Mouse (Mus musculus) left cerebral cortex, postnatal 25 days (tissue): Measurements from ENCODE around the gene Ctnnbl1. TPM values are rescaled to one million over a fixed set of nuclear protein-coding genes. Genes with fewer than 3 reads are reported as not detected.

Experiments
- DNase-seq, 2 experiments: peaks; one replicate each; pipeline ENCODE4 v3.0.0; 2022; ENCODE audit warnings: low spot score in 2 of 2, mixed read lengths in 1 of 2
- intact Hi-C: fragments of 180-260 bp; cut with DNase I; formaldehyde crosslinking; loops from one replicate; pipeline ENCODE4 v1.15.1; 2025
- total RNA-seq, 2 experiments: library from RNA; stranded (reverse); gene quantifications; 2 replicates each; pipeline ENCODE4 v1.2.3; 2021

The Ctnnbl1 gene
- total RNA-seq, 2 experiments from 2014 or later, result 29.1 to 29.4 TPM

DNA sequence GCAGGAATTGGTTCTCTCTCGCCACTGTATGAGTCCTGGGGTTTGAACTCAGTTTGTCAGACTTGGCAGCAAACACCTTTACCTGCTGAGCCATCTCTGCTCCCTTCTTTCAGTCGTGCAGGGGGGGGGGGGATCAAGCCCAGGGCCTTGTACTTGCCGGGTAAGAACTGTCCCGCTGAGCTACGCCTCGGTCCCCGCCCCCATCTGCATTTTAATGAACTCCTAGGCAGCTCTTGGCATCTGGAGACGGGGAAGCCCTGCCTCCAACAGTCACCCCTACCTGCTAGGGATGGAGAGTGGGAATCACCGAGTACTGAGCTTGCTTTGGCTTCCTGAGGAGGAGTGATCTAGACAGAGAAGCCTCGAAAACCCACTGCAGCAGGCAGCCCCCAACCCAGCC, 181.3 kb downstream of the Ctnnbl1 start:
- no peak for DNase-seq
- intact Hi-C loops, result loop anchor here (5.0 kb wide), 1 partner anchor 56 kb away; no protein-coding TSS in a partner anchor

DNA sequence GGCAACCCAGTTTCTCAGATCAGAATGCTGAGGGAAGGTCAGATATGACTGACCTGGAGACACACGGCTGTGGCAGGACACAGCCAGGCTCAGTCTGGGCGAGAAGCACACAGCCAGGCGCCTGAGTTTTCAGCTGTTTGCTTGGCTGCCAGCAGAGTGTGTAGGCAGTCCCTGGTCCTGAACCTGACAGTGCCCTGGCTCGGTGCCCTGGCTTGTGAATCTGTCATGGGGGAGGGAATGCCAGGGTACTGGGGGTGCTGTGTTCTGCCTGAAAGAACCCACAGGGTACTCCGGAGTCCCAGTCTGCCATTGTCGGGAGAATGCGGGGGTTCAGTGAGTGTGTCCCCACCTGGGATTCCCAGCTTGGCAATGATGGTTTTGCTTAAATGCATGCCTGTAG, 184.3 kb downstream of the Ctnnbl1 start:
- intact Hi-C loops, result no loop called here
- DNase-seq, result no peak

DNA sequence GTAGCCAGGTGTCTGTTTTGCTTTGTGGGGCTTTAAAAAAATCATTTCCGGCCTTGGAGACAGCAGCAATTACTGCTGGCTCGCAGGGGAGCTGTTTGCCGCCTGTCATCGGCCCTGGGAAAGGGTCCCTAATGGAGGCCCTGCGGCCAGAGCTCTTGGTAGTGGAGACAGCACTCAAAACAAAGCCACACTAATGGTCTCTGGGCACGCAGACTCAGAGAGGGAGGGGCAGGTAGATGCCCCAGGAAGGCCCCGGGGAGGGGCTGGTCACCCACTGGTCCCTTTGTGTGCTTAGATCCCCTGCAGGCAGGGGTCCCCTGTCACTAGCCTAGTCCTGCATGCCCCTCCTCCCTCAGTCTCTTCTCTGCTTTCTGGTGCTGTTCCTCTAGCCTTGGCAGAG, 186.2 kb downstream of the Ctnnbl1 start:
- intact Hi-C loops, result no loop called here

DNA sequence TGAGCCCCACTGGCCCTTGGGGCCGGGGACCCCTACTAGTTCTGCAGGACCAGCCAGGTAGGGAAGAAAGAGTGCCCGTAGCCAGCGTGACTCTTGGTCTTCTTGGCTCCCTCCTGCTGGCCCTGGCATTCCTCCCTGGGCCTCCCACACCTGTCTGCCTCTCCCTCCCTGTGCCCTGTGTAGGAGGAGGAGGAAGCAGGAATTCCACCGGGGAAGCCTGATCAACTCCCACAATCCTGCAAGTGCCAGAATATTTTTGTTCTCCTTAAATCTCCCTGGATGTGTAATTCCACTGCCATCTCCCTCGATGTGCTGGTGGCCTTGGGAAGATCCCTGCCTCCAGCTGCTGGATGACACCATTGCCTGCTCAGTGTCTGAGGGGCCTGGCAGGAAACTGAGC, 187.3 kb downstream of the Ctnnbl1 start:
- intact Hi-C loops, result no loop called here

More for the DNA sequence above, 186.2 kb downstream of the Ctnnbl1 start:
- no peak for DNase-seq

DNA sequence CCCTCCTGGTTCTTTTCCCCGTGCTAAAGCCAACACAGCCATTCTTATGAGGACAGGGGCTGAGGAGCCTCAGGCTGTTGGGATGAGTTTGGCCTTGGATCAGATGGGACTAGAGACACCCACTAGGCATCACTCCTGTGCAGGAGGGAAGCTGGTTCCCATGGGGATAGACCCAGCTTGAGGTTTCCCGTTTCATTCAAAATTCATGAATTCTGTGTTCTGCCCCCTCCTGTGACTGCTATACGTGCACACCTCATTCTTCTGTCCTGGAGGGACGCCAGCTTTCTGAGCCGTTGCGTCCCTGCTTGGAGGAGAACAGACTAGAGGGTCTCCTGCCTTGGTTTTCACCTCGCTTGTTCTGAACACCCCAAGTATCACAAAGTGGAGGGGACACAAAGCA, 189.3 kb downstream of the Ctnnbl1 start:
- intact Hi-C loops, result no loop called here
- peak in 1 of 2 experiments; percentile 56 for DNase-seq

More for the DNA sequence above, 187.3 kb downstream of the Ctnnbl1 start:
- no peak for DNase-seq

DNA sequence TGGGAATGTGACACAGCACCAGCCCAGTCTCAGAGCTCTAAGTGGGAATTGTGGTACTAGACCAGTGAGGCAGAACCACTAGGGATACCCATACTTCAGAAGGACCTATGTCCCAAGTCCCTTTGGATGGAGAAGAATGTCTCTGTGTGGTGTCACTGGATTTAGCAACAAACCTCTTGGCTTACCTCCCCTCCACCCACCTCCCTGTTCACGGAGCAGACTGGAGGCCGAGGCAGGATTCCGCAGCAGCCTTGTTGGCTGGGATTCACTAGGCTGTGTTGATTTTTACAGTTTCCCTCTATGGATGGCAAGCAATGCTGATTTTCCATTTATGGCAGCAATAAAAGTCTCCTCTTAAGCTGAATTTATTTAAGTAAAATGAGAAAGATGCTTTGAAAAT, 189.7 kb downstream of the Ctnnbl1 start:
- peak in 1 of 2 experiments; percentile 70 for DNase-seq
- intact Hi-C loops, result no loop called here

DNA sequence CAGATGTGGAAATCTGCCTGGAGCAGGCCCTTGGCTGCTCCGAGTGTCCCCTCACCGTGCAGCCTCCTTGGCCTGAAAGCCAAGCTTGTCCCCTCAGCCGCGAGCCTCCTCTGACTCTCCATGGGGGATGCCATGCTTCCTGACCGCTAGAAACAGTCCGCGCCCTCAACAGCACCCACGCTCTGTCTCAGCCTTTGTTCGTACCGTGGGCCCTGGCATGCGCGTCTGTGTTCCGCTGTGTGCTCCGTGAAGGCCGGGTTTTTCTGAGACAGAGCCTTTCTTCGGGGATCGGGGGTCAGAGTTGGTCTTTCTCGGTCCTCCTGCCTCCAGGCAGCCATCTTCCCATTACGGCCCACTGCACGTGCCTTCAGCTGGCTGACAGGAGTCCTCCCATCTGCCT, 190.2 kb downstream of the Ctnnbl1 start:
- intact Hi-C loops, result no loop called here
- no peak for DNase-seq

DNA sequence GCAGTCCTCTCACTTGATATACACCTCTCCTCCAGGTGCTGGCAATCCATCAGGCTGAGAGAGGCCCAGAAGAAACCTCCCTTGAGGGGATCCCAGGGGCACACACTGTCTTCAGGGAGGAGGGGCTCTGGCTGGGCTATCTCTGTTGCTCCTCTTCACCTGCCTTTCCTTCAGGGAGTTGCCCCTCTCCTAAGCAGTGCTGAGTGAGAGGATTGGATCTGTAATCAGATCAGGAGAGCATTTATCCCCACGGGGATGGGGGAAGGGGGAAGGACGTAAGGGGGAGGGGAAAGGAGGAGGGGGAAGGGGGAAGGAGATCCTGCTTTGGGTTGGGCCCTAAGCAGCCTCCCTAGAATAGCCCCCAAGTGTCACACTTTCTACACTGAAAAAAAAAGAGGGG, 190.6 kb downstream of the Ctnnbl1 start:
- DNase-seq, result no peak
- intact Hi-C loops, result no loop called here

DNA sequence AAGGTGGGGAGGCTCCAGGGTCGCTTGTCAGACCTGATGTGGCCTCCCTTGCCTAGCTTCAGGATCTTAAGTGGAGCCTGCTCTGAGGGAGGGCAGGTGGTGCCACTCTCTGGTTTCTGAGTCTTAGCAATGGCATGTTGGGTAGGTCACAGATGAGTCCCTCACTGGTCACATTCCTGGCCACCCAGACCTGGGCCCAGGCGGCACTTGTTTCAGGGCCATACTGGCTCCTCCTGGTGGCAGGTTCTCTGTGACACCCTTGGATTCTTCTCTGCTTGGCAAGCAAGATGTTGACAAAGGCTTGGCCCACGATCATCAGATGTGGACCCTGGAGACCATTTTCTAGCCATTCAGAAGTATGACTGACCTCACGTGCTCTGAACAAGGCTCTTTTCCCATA, 195.5 kb downstream of the Ctnnbl1 start:
- intact Hi-C loops, result no loop called here
- no peak for DNase-seq

DNA sequence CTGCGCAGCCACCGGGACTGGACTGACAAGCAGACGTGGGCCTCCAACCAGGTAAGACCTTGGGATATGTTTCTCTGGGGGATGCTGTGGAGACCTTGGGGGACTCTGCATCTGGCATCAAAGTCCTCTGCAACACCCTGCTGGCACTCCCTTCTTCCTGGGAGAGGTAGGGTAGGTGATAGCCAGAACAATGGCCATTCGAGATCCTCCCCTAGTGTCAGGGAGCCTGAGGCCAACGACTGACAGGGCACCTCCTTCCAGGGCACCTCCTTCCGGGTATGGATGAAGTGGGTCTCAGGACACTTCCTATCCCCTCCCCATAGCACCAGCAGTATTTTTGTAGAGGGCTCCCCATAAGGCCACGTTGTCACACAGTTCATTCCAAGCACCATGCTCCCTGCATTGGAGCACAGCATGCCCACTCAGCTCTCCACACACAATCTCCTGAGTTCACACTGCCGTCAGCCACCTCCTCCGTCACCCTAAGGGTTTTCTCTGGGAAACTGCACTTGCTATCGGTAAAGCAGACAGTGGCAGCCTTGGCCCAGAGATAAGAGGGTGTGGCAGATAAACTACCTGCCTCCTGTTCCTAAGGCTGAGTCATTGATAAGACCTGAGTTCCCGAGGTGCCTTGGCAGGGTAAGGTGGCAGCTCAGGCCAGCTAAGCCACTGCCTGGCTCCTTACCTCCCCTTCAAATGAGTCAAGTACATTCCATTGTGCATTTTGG, 198.4 kb downstream of the Ctnnbl1 start:
- intact Hi-C loops, result no loop called here
- DNase-seq, result no peak

DNA sequence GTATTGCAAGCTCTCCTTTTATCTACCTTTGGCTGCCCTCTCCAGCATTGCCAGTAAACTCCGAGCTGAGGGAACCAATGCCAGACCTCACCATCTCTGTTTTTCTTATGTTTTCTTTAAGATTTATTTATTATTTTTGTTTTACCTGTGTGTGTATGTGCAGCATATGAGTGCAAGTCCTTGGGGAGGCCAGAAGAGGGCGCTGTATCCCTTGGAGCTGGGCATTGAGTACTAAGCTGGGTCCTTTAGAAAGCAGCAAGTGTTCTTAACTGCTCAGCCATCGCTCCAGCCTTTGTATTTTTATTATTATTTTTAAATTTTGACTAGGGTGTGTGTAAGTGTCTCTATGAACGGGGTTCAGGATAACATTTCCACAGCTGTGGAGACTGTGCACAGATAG, 199.5 kb downstream of the Ctnnbl1 start:
- intact Hi-C loops, result no loop called here
- DNase-seq, result no peak

DNA sequence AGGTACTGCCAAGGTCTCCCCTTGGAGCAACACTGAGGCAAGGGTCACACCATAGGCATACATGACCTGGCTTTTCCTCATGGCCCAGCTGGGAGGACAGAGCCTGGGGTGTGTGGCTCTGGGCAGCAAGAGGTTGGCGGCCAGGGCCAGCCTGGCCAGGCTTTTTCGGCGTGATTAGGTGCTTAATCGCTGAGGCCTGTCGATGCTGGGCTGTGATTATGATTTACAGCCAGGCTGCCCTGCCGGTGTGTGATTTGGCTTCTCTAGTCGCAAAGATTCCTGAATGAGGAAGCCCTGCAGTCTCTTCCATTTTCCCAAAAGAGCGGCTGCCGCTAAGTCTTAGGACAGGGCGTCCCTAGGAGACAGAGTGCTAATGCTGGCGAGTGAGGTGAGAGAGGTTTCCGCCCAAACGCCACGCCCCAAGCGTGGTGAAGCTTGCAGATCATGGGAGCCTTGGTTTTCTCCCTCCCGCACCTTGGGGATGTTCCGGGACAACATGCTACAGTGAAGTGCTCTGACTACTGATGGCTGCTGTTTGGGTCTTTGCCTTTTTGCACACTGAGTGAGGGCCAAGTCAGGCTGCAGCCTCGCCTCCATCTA, 203.5 kb downstream of the Ctnnbl1 start:
- intact Hi-C loops, result no loop called here

More for the DNA sequence above, 203.5 kb downstream of the Ctnnbl1 start:
- DNase-seq, result no peak

Other genes starting within 250 kb of the Ctnnbl1 start
- gene Nnat, start 177.3 kb upstream of the Ctnnbl1 start, total RNA-seq, result 100 to 1,000 TPM; 234 to 293 TPM
- 100 to 1,000 TPM; 111 to 112 TPM for gene Blcap, start 166.1 kb upstream of the Ctnnbl1 start, total RNA-seq
- 100 to 1,000 TPM; 171 to 175 TPM for gene Vstm2l, start 177.3 kb downstream of the Ctnnbl1 start, total RNA-seq